Mouse (Mus musculus) layer of hippocampus, adult 18-20 months (tissue): Measurements from ENCODE around the gene Zfp354a. TPM values are rescaled to one million over a fixed set of nuclear protein-coding genes. Genes with fewer than 3 reads are reported as not detected.
"Not testable (repeated sequence)": the region's sequence is repeated elsewhere in the genome, so short reads cannot be mapped to it uniquely, and the experiment has no call there.

Source experiments
- DNase-seq, 2 experiments: peaks; one replicate each; pipeline ENCODE4 v3.0.0; 2022; ENCODE audit warnings: low spot score in 2 of 2
- long read RNA-seq: library from polyadenylated mRNA; stranded (forward); transcript quantifications from one replicate; pipeline ENCODE4 v2.0.0, GENCODE M21; 2021
- total RNA-seq, 2 experiments: library from RNA; stranded (reverse); gene quantifications; 2 replicates each; pipeline ENCODE4 v1.2.3; 2021

Zfp354a gene
- total RNA-seq: 10 to 100 TPM in 1 of 2 experiments, 1 to 10 TPM in 1; 10.0 to 11.7 TPM
- long read RNA-seq, full-length matches to known transcripts: 6 of 10 reads
- long read RNA-seq, partial matches to known transcripts: 0 of 10 reads
- long read RNA-seq, other reads (novel, unspliced or antisense): 4 of 10 reads

DNA sequence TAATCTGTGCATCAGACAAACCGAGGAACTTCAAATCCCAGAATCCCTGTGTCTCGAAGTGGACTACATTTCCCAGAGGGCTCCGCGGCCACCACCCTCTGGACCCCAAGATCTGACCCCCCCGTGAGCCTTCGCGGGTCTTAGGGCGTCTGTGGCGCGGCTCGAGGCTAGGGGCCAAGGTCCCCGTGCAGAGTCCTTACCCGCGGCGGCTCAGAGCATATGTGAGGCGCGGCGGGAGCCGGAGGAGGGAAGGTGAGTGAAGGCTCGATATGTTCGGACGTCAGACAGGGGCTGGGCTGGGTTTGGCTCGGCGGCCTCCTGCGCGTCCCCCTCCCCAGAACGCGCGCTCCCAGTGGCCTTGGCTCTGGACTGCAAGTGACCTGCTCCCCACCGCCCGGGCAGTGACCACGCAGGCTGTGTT lies at the start of gene Zfp354a:
Zfp354a (plus strand) TSS at position 107 of the 421 bp plus-strand sequence.
- peak; percentile 52 to 78 for DNase-seq

- no peak for DNase-seq
Observed at GRCm38 (mm10) chr11:51011821-51012220, 47.2 kb upstream of the Zfp354a start.

DNA sequence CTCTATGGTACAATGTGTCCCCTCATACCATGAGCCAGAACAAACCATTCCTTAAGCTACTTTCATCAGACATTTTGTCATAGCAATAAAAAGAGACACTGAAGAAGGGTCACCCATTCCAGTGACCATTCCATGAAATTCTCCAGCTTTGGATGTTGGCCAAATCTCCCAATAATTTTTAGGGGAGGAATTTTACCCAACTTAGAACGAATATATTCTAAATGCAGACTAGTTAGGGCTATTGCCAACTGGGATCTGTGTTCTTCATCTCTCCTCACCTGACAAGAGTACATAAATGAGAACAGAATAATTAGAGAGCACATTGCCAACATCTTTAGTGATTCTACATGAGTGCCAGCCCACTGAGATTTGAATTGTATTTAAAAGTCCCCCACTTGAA lies 45.1 kb upstream of the Zfp354a start, which contains the start of gene Olfr54:
Olfr54 (plus strand) TSS at position 301 of the 400 bp plus-strand sequence.
- no peak for DNase-seq

DNA sequence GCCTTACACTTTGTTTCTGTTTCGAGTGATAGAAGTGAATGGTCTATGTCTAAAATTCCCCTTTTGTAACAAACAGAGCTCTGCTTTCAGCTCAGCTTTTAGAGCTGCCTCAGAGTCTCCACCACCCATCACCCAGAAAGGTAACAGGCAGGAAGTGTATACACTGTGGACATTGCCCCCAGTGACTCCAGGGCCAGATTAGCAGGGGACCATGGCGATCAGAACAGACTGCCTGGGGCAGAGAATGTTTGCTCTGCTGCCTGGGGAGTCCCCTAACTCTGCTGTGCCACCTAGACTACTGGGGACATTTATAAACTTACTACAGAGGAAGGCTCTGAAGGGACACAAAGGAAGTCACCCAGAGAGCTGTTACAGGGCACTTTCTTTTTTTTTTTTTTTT lies 42.7 kb upstream of the Zfp354a start:
- no peak for DNase-seq

DNA sequence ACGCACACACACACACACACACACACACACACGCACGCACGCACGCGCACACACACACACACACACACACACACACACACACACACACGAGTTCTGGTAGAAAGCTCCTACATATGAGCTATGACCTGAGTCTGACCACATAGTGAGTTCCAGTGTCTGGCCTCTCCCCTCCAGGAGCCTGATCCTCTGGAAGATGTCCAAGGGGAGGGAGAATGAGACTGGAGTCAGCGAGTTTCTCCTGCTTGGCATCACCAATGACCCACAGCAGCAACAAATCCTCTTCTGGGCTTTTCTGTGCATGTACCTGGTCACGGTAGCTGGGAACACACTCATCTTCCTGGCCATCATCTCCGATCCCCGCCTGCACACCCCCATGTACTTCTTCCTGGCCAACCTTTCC lies 32.2 kb upstream of the Zfp354a start:
- not testable (repeated sequence) for DNase-seq

DNA sequence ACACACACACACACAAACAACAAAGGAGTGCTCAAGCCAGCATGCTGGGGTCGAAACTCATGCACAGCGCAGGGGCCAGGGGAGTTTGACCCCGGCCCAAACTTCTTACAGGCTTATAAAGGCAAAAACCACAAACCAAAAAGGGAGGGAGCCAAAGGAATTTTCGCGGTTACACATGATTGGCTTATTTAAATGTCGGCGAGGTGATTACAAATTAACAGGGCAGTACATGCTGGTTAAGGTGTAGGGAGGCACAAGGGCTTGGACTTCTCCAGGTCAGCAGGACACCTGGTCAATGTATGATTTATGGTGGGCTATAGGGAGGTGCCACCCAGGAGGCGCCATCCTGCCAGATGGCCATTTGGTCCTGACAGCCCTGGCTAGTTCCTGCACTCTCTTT lies 29.7 kb upstream of the Zfp354a start:
- DNase-seq: not testable (repeated sequence)

GRCm38 (mm10) chr11:51030225-51030624 lies 28.8 kb upstream of the Zfp354a start:
- no peak for DNase-seq

- peak in 1 of 2 experiments; percentile 12 for DNase-seq
Observed at GRCm38 (mm10) chr11:51032851-51033250, 26.2 kb upstream of the Zfp354a start.

- not testable (repeated sequence) for DNase-seq
Observed at GRCm38 (mm10) chr11:51034141-51034540, 24.9 kb upstream of the Zfp354a start.

- no peak for DNase-seq
Observed at GRCm38 (mm10) chr11:51035951-51036350, 23.1 kb upstream of the Zfp354a start.

- DNase-seq: not testable (repeated sequence)
Observed at GRCm38 (mm10) chr11:51044776-51045175, 14.3 kb upstream of the Zfp354a start.

DNA sequence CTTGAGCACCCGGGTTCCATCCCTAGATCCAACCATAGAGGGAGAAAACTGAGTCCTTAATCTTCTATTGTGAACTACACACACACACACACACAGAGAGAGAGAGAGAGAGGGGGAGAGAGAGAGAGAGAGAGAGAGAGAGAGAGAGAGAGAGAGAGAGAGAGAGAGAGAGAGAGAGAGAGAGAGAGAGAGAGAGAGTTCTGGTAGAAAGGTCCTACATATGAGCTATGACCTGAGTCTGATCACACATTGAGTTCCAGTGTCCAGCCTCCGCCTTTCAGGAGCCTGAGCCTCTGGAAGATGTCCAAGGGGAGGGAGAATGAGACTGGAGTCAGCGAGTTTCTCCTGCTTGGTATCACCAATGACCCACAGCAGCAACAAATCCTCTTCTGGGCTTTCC lies 11.2 kb upstream of the Zfp354a start, which contains the start of gene Olfr1375:
Olfr1375 (plus strand) TSS at position 301 of the 400 bp plus-strand sequence.
- DNase-seq: not testable (repeated sequence)

- no peak for DNase-seq
Observed at GRCm38 (mm10) chr11:51051678-51052077, 7.4 kb upstream of the Zfp354a start.

- DNase-seq: peak in 1 of 2 experiments; percentile 24
Observed at GRCm38 (mm10) chr11:51053230-51053629, 5.8 kb upstream of the Zfp354a start.

- no peak for DNase-seq
Observed at GRCm38 (mm10) chr11:51059640-51060039, 583 bp downstream of the Zfp354a start.

DNA sequence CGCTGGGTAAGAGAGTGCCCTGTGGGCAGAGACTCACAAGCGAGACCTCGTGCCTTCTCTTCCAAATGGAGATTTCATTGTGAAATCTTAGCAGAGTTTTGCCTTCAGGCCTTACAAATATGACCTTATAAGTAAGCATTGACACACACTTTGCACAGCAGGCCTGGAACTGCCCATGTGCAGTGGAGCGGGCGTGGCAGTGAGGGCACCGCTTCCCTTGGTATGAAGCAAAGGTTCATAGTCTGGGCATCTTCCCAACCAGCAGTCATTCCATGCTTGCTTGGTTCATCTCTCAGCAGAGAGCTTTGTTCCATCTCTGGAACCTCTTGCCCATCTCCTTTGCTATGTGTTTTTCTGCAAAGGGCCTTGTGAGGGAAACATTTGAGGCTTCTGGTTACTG lies 1.9 kb downstream of the Zfp354a start:
- DNase-seq: no peak

DNA sequence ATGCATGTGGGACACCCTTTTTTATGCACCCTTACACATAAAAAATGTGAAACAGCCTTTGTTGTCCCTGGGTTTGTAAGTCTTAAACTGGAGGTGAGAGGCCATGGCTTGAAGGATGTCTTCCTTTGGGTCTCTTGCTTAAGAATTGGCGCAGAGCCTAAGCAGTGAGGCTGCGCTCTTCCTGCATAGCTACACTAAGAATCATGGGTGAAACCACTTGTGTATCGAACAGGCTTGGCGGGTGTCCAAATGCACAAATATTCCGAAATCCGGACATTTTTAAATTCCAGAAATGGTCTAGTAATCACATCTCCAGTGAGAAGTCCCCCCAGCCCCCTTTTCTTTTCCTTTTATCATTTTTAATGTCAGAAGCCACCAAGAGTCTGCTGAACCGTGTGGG lies 4.2 kb downstream of the Zfp354a start:
- no peak for DNase-seq

- no peak for DNase-seq
Observed at GRCm38 (mm10) chr11:51063841-51064240, 4.8 kb downstream of the Zfp354a start.

DNA sequence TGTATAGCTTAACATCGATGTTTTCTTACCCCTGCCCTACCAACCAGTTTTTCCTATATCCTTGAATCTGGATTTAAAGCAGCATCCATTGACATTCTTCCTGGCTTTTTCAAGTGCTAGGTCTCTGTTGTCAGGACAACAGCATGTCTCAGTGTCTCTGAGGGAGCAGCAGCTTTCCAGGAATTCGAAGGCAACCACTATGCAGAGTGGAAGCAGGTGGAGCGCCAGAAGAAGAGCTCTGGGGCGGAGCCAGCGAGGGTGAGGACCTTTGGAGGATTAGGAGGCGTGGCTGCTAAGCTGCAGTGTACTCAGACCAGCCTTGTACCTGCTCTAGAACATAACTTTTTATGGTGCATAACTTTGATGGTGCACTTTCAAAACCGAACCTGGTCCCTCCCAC lies 25.5 kb downstream of the Zfp354a start:
- no peak for DNase-seq

GRCm38 (mm10) chr11:51085269-51085668 lies 26.2 kb downstream of the Zfp354a start:
- DNase-seq: peak; percentile 20 to 49

DNA sequence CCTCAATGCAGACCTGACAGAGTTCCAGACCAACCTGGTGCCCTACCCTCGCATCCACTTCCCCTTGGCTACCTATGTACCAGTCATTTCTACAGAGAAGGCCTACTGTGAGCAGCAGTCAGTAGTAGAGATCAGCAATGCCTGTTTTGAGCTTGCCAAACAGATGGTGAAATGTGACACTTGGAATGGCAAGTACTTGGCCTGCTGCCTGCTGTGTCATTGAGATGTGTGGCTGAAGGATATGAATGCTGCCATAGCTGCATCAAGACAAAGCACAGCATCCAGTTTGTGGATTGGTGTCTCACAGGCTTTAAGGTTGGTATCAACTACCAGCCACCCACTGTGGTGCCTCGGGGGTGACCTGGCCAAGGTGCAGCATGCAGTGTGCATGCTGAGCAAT lies 48.2 kb downstream of the Zfp354a start:
- peak; percentile 39 to 79 for DNase-seq

GRCm38 (mm10) chr11:51110621-51111020 lies 51.6 kb downstream of the Zfp354a start:
- no peak for DNase-seq
